27 mouse cellular contexts compared by ENCODE assay signal in the genomic region with DNA sequence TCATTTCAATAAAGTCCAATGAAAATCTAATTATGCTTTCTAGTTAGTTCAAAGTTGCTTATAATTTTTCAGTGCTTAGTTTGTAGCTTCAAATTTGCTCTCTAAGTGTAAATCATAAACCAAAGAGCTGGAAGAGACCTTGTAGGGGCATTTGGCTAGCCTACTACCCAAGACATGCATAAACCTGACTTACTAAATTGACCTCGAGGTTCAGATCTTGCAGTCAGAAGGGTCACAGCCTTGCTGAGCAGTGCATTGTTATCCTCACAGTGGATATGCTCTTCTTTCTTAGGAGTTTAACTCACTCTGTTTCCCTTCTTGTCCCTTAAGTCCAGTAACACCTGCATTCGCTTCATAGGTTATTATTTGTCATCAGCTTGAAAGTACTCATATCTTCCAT.
DNase-seq lines count a peak whose midpoint lies in the region; ATAC-seq lines count a peak whose summit lies in the region.
"Had no signal": no experiment of that assay in that cellular context is flagged by ENCODE, and none has a peak within 500 bp of the region (broad histone marks: within the 10 kb centered on the region; RNA-seq: fewer than 3 reads in every experiment).

No protein-coding gene starts in this region.

- no peak for ATAC-seq in kidney, embryonic 15.5 days (replicated peaks; ENCODE audit: low FRiP score)
- no peak for ATAC-seq in kidney, embryonic 14.5 days (ENCODE audit: low FRiP score, low TSS enrichment)
- ATAC-seq: activated CD4-positive, CD25-positive, alpha-beta regulatory T cell, adult 4 months; forebrain, embryonic 15.5 days; hindbrain, embryonic 16.5 days had no signal

- peak; percentile 4 for DNase-seq in heart, adult 11 months
- no peak for DNase-seq in heart, embryonic 10.5 days (ENCODE audit: low spot score)
- DNase-seq in kidney, adult 8-10 months, result peak; percentile 34 to 64
- DNase-seq in kidney, postnatal 25 days, result peak; percentile 18 to 55
- DNase-seq: adrenal gland, adult 8-10 months; adrenal gland, postnatal 25 days; cerebellum, adult 11-12 months; cerebellum, adult 8-10 months; cerebellum, postnatal 10 days; cerebellum, postnatal 36 days; embryo, embryonic 11 days; gastrocnemius, postnatal 25 days; heart, postnatal 10 days; heart, postnatal 36 days had no signal

- no peaks in the 10 kb centered on the region for H3K9me3 ChIP-seq in heart, embryonic 10.5 days
- H3K9me3 ChIP-seq in kidney, embryonic 15.5 days (replicated peaks), result no peaks in the 10 kb centered on the region
- H3K9me3 ChIP-seq in kidney, embryonic 14.5 days (ENCODE audit: control insufficient read depth, low read length), result no peaks in the 10 kb centered on the region
- H3K9me3 ChIP-seq: embryonic facial prominence, embryonic 10.5 days; embryonic facial prominence, embryonic 13.5 days; forebrain, embryonic 12.5 days; forebrain, embryonic 15.5 days; heart, embryonic 12.5 days; heart, embryonic 15.5 days; hindbrain, embryonic 10.5 days; hindbrain, embryonic 13.5 days had no signal

- H3K4me2 ChIP-seq in kidney, embryonic 15.5 days, result no peak overlapping the region
- no peak overlapping the region for H3K4me2 ChIP-seq in kidney, embryonic 14.5 days (replicated peaks; ENCODE audit: low read depth, low read length)
- H3K4me2 ChIP-seq: embryonic facial prominence, embryonic 13.5 days; forebrain, embryonic 12.5 days; forebrain, embryonic 15.5 days; heart, embryonic 12.5 days; heart, embryonic 15.5 days; hindbrain, embryonic 13.5 days had no signal

- H3K36me3 ChIP-seq in heart, embryonic 10.5 days, result no peaks in the 10 kb centered on the region
- no peaks in the 10 kb centered on the region for H3K36me3 ChIP-seq in kidney, embryonic 15.5 days
- H3K36me3 ChIP-seq in kidney, embryonic 14.5 days (ENCODE audit: control insufficient read depth, insufficient read depth, low read length), result no peaks in the 10 kb centered on the region
- H3K36me3 ChIP-seq: embryonic facial prominence, embryonic 10.5 days; embryonic facial prominence, embryonic 13.5 days; forebrain, embryonic 12.5 days; forebrain, embryonic 15.5 days; heart, embryonic 12.5 days; heart, embryonic 15.5 days; hindbrain, embryonic 10.5 days; hindbrain, embryonic 13.5 days had no signal

- H3K4me1 ChIP-seq in heart, embryonic 10.5 days, result no peaks in the 10 kb centered on the region
- no peaks in the 10 kb centered on the region for H3K4me1 ChIP-seq in kidney, embryonic 15.5 days
- H3K4me1 ChIP-seq in kidney, embryonic 14.5 days (ENCODE audit: control insufficient read depth, insufficient read depth, low read length), result no peaks in the 10 kb centered on the region
- H3K4me1 ChIP-seq: embryonic facial prominence, embryonic 10.5 days; embryonic facial prominence, embryonic 13.5 days; forebrain, embryonic 12.5 days; forebrain, embryonic 15.5 days; hindbrain, embryonic 10.5 days; hindbrain, embryonic 13.5 days had no signal

- no peak overlapping the region for H3K9ac ChIP-seq in kidney, embryonic 15.5 days
- H3K9ac ChIP-seq in kidney, embryonic 14.5 days (ENCODE audit: low read depth, low read length), result no peak overlapping the region
- H3K9ac ChIP-seq: embryonic facial prominence, embryonic 13.5 days; forebrain, embryonic 12.5 days; forebrain, embryonic 15.5 days; heart, embryonic 12.5 days; heart, embryonic 15.5 days; hindbrain, embryonic 13.5 days had no signal

- H3K27me3 ChIP-seq in heart, embryonic 10.5 days (ENCODE audit: insufficient read depth, poor library complexity, severe bottlenecking), result no peaks in the 10 kb centered on the region
- no peaks in the 10 kb centered on the region for H3K27me3 ChIP-seq in kidney, embryonic 15.5 days
- H3K27me3 ChIP-seq in kidney, embryonic 14.5 days (ENCODE audit: control insufficient read depth, insufficient read depth, low read length), result no peaks in the 10 kb centered on the region
- H3K27me3 ChIP-seq: embryonic facial prominence, embryonic 13.5 days; forebrain, embryonic 12.5 days; forebrain, embryonic 15.5 days; heart, embryonic 12.5 days; heart, embryonic 15.5 days; hindbrain, embryonic 13.5 days had no signal

- no peak overlapping the region for H3K27ac ChIP-seq in heart, embryonic 10.5 days
- no peak overlapping the region for H3K27ac ChIP-seq in kidney, embryonic 15.5 days
- no peak overlapping the region for H3K27ac ChIP-seq in kidney, embryonic 14.5 days (ENCODE audit: low read depth, low read length)
- H3K27ac ChIP-seq: embryonic facial prominence, embryonic 10.5 days; embryonic facial prominence, embryonic 13.5 days; forebrain, embryonic 12.5 days; forebrain, embryonic 15.5 days; heart, embryonic 15.5 days; hindbrain, embryonic 10.5 days; hindbrain, embryonic 13.5 days had no signal

- H3K4me3 ChIP-seq in heart, embryonic 10.5 days, result no peak overlapping the region
- no peak overlapping the region for H3K4me3 ChIP-seq in kidney, embryonic 15.5 days (replicated peaks)
- no peak overlapping the region for H3K4me3 ChIP-seq in kidney, embryonic 14.5 days (ENCODE audit: low read length)
- H3K4me3 ChIP-seq: embryonic facial prominence, embryonic 10.5 days; embryonic facial prominence, embryonic 13.5 days; erythroblast, embryonic 14.5 days; forebrain, embryonic 12.5 days; forebrain, embryonic 15.5 days; heart, embryonic 12.5 days; heart, embryonic 15.5 days; hindbrain, embryonic 10.5 days; hindbrain, embryonic 13.5 days had no signal

- 80% methylated on average over 2 of the region's 2 CpGs for WGBS in heart, embryonic 10.5 days
- WGBS in kidney, embryonic 15.5 days, result 66% methylated on average over 2 of the region's 2 CpGs
- 74% methylated on average over 2 of the region's 2 CpGs for WGBS in kidney, embryonic 14.5 days
